ENCODE assay signal across 8 mouse cellular contexts in the genomic region with DNA sequence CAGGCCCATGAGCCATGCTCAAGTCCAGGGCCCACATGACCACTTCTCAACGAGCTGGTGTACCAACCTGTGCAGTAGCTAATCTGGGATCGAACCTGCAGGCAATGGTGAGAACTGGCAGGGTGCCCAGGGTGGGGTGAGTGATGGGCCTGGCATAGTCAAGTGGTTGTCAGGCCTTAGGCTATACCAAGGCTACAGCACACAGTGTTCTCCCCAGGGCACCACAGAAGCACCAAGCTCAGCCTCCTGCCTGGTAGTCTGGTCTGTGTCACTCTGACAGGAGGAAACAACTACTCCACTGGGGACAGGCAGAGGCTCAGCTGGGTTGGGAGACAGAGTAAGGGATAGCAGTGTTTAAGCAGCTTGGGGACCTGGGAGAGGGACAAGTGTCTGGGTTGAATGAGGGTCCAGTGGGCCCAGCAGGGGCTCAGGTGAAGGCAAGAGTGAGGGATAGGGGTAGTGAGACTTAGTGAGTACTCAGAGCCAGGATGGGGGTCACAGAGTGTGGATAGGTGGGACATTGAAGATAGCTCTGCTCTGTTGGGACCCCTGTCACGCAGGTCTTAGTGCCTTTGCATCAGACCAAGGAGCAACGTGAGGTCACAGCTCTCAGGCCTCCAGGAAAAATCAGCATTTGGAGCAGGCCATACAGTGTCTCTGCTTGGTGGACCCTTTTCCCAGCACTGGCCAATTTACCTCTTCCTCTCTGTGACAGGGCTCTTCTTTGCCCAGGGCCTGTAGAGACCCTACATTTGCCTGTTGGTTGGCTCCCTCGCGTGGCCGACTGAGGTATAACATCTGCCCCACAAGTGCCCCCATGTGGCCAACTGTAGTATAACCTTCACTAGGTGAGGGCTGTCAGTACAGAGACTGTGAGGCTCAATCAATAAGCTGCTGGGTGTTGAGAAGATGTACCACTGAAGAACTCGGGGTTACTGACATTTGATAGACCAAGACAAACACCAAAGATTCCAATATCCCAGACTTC. TPM values are rescaled to one million over a fixed set of nuclear protein-coding genes. Genes with fewer than 3 reads are reported as not detected.
DNase-seq lines count a peak whose midpoint lies in the region; ATAC-seq and TF ChIP-seq lines count a peak whose summit lies in the region.

No protein-coding gene starts in this region.

- H3K27ac ChIP-seq in heart, embryonic 12.5 days (ENCODE audit: poor library complexity, severe bottlenecking), result no peak overlapping the region
- no peak overlapping the region for H3K27ac ChIP-seq in kidney, embryonic 16.5 days (ENCODE audit: low read length)
- no peak overlapping the region for H3K27ac ChIP-seq in liver, embryonic 11.5 days (ENCODE audit: low read depth, low read length)
- H3K27ac ChIP-seq in stomach, embryonic 15.5 days, result no peak overlapping the region

- TF ChIP-seq CTCF in C2C12 (IDR thresholded peaks at IDR 0.05; ENCODE audit: control insufficient read depth, insufficient read depth, insufficient read length), result peak; percentile 97

- H3K9ac ChIP-seq in heart, embryonic 12.5 days, result no peak overlapping the region
- H3K9ac ChIP-seq in kidney, embryonic 16.5 days (replicated peaks; ENCODE audit: low read length), result no peak overlapping the region
- no peak overlapping the region for H3K9ac ChIP-seq in liver, embryonic 11.5 days (ENCODE audit: low read depth, low read length)
- H3K9ac ChIP-seq in stomach, embryonic 15.5 days, result no peak overlapping the region

- H3K27me3 ChIP-seq in C2C12 (ENCODE audit: control insufficient read depth, insufficient read depth, insufficient read length), result peaks cover 13% of the 10 kb centered on the region
- H3K27me3 ChIP-seq in heart, embryonic 12.5 days (replicated peaks), result peaks cover 83% of the 10 kb centered on the region
- no peaks in the 10 kb centered on the region for H3K27me3 ChIP-seq in kidney, embryonic 16.5 days (ENCODE audit: insufficient read depth, low read length)
- H3K27me3 ChIP-seq in liver, embryonic 11.5 days (replicated peaks; ENCODE audit: control insufficient read depth, insufficient read depth, low read length), result no peaks in the 10 kb centered on the region
- H3K27me3 ChIP-seq in stomach, embryonic 15.5 days (replicated peaks), result no peaks in the 10 kb centered on the region

- whole genome bisulfite sequencing in heart, embryonic 12.5 days, result 23% methylated on average over 8 of the region's 8 CpGs
- WGBS in kidney, embryonic 16.5 days, result 29% methylated on average over 8 of the region's 8 CpGs
- WGBS in liver, embryonic 11.5 days, result 26% methylated on average over 8 of the region's 8 CpGs
- WGBS in stomach, embryonic 15.5 days, result 28% methylated on average over 8 of the region's 8 CpGs

- no peak overlapping the region for H3K4me2 ChIP-seq in heart, embryonic 12.5 days
- H3K4me2 ChIP-seq in kidney, embryonic 16.5 days (replicated peaks; ENCODE audit: low read depth, low read length), result no peak overlapping the region
- H3K4me2 ChIP-seq in liver, embryonic 11.5 days, result no peak overlapping the region
- no peak overlapping the region for H3K4me2 ChIP-seq in stomach, embryonic 15.5 days

- peak; percentile 65 for DNase-seq in brain, adult 2 months (ENCODE audit: low read depth, low spot score)
- peak; percentile 81 for DNase-seq in liver, embryonic 11.5 days (ENCODE audit: low spot score)
- peak; percentile 92 for DNase-seq in neural tube, embryonic 10.5 days (ENCODE audit: extremely low spot score, low spot score)

- peak; percentile 88 for ATAC-seq in erythroblast, adult 5-6 weeks (replicated peaks; ENCODE audit: low FRiP score, poor library complexity, severe bottlenecking)
- ATAC-seq in heart, embryonic 12.5 days (ENCODE audit: insufficient number of reproducible peaks, low FRiP score), result peak; percentile 63; the same call in 1 of the 2 replicates
- peak; percentile 86; the same call in 1 of the 2 replicates for ATAC-seq in kidney, embryonic 16.5 days (ENCODE audit: low FRiP score, low TSS enrichment)
- ATAC-seq in liver, embryonic 11.5 days (replicated peaks; ENCODE audit: low FRiP score), result peak; percentile 66
- peak; percentile 67 for ATAC-seq in stomach, embryonic 15.5 days (ENCODE audit: insufficient read depth, low FRiP score, low read depth)

- H3K4me1 ChIP-seq in heart, embryonic 12.5 days (replicated peaks), result peaks cover 12% of the 10 kb centered on the region; the same call in 1 of the 2 replicates
- H3K4me1 ChIP-seq in kidney, embryonic 16.5 days (ENCODE audit: insufficient read depth, low read length), result no peaks in the 10 kb centered on the region
- H3K4me1 ChIP-seq in liver, embryonic 11.5 days (replicated peaks; ENCODE audit: control insufficient read depth, insufficient read depth, low read length), result no peaks in the 10 kb centered on the region
- H3K4me1 ChIP-seq in stomach, embryonic 15.5 days, result no peaks in the 10 kb centered on the region

- H3K79me2 ChIP-seq in C2C12 (ENCODE audit: control insufficient read depth, insufficient read depth), result no peaks in the 10 kb centered on the region

- no peaks in the 10 kb centered on the region for H3K36me3 ChIP-seq in C2C12 (ENCODE audit: control insufficient read depth, insufficient read depth)
- no peaks in the 10 kb centered on the region for H3K36me3 ChIP-seq in heart, embryonic 12.5 days
- no peaks in the 10 kb centered on the region for H3K36me3 ChIP-seq in kidney, embryonic 16.5 days (ENCODE audit: insufficient read depth, low read length)
- no peaks in the 10 kb centered on the region for H3K36me3 ChIP-seq in liver, embryonic 11.5 days (ENCODE audit: control insufficient read depth, insufficient read depth, low read length)
- no peaks in the 10 kb centered on the region for H3K36me3 ChIP-seq in stomach, embryonic 15.5 days

- H3K4me3 ChIP-seq in C2C12 (ENCODE audit: insufficient read depth, poor library complexity, severe bottlenecking), result no peak overlapping the region
- no peak overlapping the region for H3K4me3 ChIP-seq in heart, embryonic 12.5 days
- H3K4me3 ChIP-seq in kidney, embryonic 16.5 days (ENCODE audit: low read length), result no peak overlapping the region
- H3K4me3 ChIP-seq in liver, embryonic 11.5 days (ENCODE audit: low read depth, low read length), result no peak overlapping the region
- no peak overlapping the region for H3K4me3 ChIP-seq in stomach, embryonic 15.5 days (replicated peaks)

- H3ac ChIP-seq in C2C12 (ENCODE audit: control insufficient read depth, insufficient read length, low read depth), result no peak overlapping the region

- H3K9me3 ChIP-seq in heart, embryonic 12.5 days (replicated peaks), result no peaks in the 10 kb centered on the region
- H3K9me3 ChIP-seq in kidney, embryonic 16.5 days (ENCODE audit: low read length), result no peaks in the 10 kb centered on the region
- H3K9me3 ChIP-seq in liver, embryonic 11.5 days (ENCODE audit: control insufficient read depth, low read length), result no peaks in the 10 kb centered on the region
- H3K9me3 ChIP-seq in stomach, embryonic 15.5 days, result no peaks in the 10 kb centered on the region

- no peaks in the 10 kb centered on the region for H3K79me3 ChIP-seq in C2C12 (ENCODE audit: low read depth)

TF ChIP-seq in C2C12, 6 proteins besides CTCF, POLR2A, EP300 and RAD21:
- TF ChIP-seq MYOD1 (IDR thresholded peaks at IDR 0.05; ENCODE audit: control insufficient read depth, insufficient read length, low read depth) (no peak), CEBPB (IDR thresholded peaks at IDR 0.05; ENCODE audit: low read depth) (no peak), MYOG (IDR thresholded peaks at IDR 0.05; ENCODE audit: control insufficient read depth, extremely low read depth, insufficient read length) (no peak), MAX (IDR thresholded peaks at IDR 0.05) (no peak), FOSL1 (IDR thresholded peaks at IDR 0.05; ENCODE audit: insufficient read depth, low read length, poor library complexity, severe bottlenecking) (no peak)

RNA-seq across cellular contexts. Expression of a gene that starts 12.0 kb away (rescaled TPM):
- polyA plus RNA-seq in C2C12 (2012; fragmentation: generic; extraction: Trizol), result not detected
- total RNA-seq in erythroblast, adult 5-6 weeks (2015; ENCODE audit: low replicate concordance), result not detected in 2 replicates
- not detected in 2 replicates for total RNA-seq in erythroblast, adult 5-6 weeks (2017; ENCODE audit: low replicate concordance)
- polyA plus RNA-seq in heart, embryonic 12.5 days (2016; fragmentation: Nextera tagmentation; extraction: Ambion mirVana), result 0.60 and 1.0 TPM in 2 replicates
- 6.5 and 14.0 TPM in 2 replicates for polyA plus RNA-seq in kidney, embryonic 16.5 days (2015; fragmentation: Nextera tagmentation; extraction: Ambion mirVana)
- 0.26 and 0.29 TPM in 2 replicates for polyA plus RNA-seq in liver, embryonic 11.5 days (2014; fragmentation: Nextera tagmentation; extraction: Ambion mirVana)
- 3.4 and 5.7 TPM in 2 replicates for polyA plus RNA-seq in stomach, embryonic 15.5 days (2015; fragmentation: Nextera tagmentation; extraction: Ambion mirVana)

RNA-seq across cellular contexts. Expression of a gene that starts 50.1 kb away (rescaled TPM):
- 0.04 TPM for polyA plus RNA-seq in C2C12 (2012; fragmentation: generic; extraction: Trizol)
- total RNA-seq in erythroblast, adult 5-6 weeks (2015; ENCODE audit: low replicate concordance), result not detected in 2 replicates
- total RNA-seq in erythroblast, adult 5-6 weeks (2017; ENCODE audit: low replicate concordance), result not detected in 2 replicates
- polyA plus RNA-seq in heart, embryonic 12.5 days (2016; fragmentation: Nextera tagmentation; extraction: Ambion mirVana), result 0.23 and 0.31 TPM in 2 replicates
- polyA plus RNA-seq in kidney, embryonic 16.5 days (2015; fragmentation: Nextera tagmentation; extraction: Ambion mirVana), result 0.75 and 1.3 TPM in 2 replicates
- 1.5 and 1.8 TPM in 2 replicates for polyA plus RNA-seq in liver, embryonic 11.5 days (2014; fragmentation: Nextera tagmentation; extraction: Ambion mirVana)
- 5.5 and 6.1 TPM in 2 replicates for polyA plus RNA-seq in stomach, embryonic 15.5 days (2015; fragmentation: Nextera tagmentation; extraction: Ambion mirVana)
